Mouse (Mus musculus) kidney, postnatal 25 days (tissue): Measurements from ENCODE around the gene Kcnb1.

Source experiments
- DNase-seq, 2 experiments: peaks; one replicate each; pipeline ENCODE4 v3.0.0; 2021; ENCODE audit warnings: mixed read lengths in 2 of 2

Gene Kcnb1

GRCm38 (mm10) chr2:167162516-167163021, 27.4 kb downstream of the Kcnb1 start:
- peak; percentile 56 to 70 for DNase-seq

- no peak for DNase-seq
Observed at GRCm38 (mm10) chr2:167159721-167160120, 30.2 kb downstream of the Kcnb1 start.

GRCm38 (mm10) chr2:167158780-167159179, 31.2 kb downstream of the Kcnb1 start:
- DNase-seq, result no peak

- no peak for DNase-seq
Observed at GRCm38 (mm10) chr2:167156118-167156715, 33.7 kb downstream of the Kcnb1 start.

- DNase-seq, result no peak
Observed at GRCm38 (mm10) chr2:167155541-167155973, 34.4 kb downstream of the Kcnb1 start.

GRCm38 (mm10) chr2:167150880-167151279, 39.1 kb downstream of the Kcnb1 start:
- DNase-seq, result no peak

- no peak for DNase-seq
Observed at GRCm38 (mm10) chr2:167150135-167150534, 39.8 kb downstream of the Kcnb1 start.

- DNase-seq, result no peak
Observed at GRCm38 (mm10) chr2:167149035-167149434, 40.9 kb downstream of the Kcnb1 start.

GRCm38 (mm10) chr2:167147708-167148107, 42.2 kb downstream of the Kcnb1 start:
- peak in 1 of 2 experiments; percentile 50 for DNase-seq

- DNase-seq, result no peak
Observed at GRCm38 (mm10) chr2:167145904-167146303, 44.1 kb downstream of the Kcnb1 start.

GRCm38 (mm10) chr2:167144439-167145307, 45.3 kb downstream of the Kcnb1 start:
- DNase-seq, result no peak

GRCm38 (mm10) chr2:167143914-167144313, 46.0 kb downstream of the Kcnb1 start:
- DNase-seq, result no peak

- no peak for DNase-seq
Observed at GRCm38 (mm10) chr2:167142282-167142681, 47.7 kb downstream of the Kcnb1 start.

GRCm38 (mm10) chr2:167141810-167142209, 48.1 kb downstream of the Kcnb1 start:
- DNase-seq, result no peak

- no peak for DNase-seq
Observed at GRCm38 (mm10) chr2:167139801-167140269, 50.1 kb downstream of the Kcnb1 start.

- DNase-seq, result no peak
Observed at GRCm38 (mm10) chr2:167138611-167139010, 51.3 kb downstream of the Kcnb1 start.

- DNase-seq, result no peak
Observed at GRCm38 (mm10) chr2:167136909-167137308, 53.0 kb downstream of the Kcnb1 start.

- no peak for DNase-seq
Observed at GRCm38 (mm10) chr2:167132041-167132440, 57.9 kb downstream of the Kcnb1 start.

GRCm38 (mm10) chr2:167130050-167130770, 59.7 kb downstream of the Kcnb1 start:
- DNase-seq, result peak; percentile 26 to 63

- DNase-seq, result peak in 1 of 2 experiments; percentile 62
Observed at GRCm38 (mm10) chr2:167129608-167129955, 60.4 kb downstream of the Kcnb1 start.

- peak; percentile 67 to 82 for DNase-seq
Observed at GRCm38 (mm10) chr2:167128699-167129607, 61.0 kb downstream of the Kcnb1 start.

- peak; percentile 54 to 76 for DNase-seq
Observed at GRCm38 (mm10) chr2:167127404-167127803, 62.6 kb downstream of the Kcnb1 start.
